Mouse (Mus musculus) bone marrow, adult 2 months (tissue): ENCODE measurements around the gene Ccnt1.

Experiments used
- CTCF ChIP-seq: fragments of 200-500 bp; IDR thresholded peaks from 2 replicates; pipeline ENCODE4 v1.5.1; 2011; ENCODE audit warnings: low read length, control low read depth; ENCODE audit not compliant: control insufficient read depth, insufficient read depth
- POLR2A ChIP-seq: fragments of 200-500 bp; IDR thresholded peaks from 2 replicates; pipeline ENCODE4 v1.6.1; 2011; ENCODE audit warnings: low read depth, mild to moderate bottlenecking, control low read depth, low read length, borderline replicate concordance; ENCODE audit not compliant: control insufficient read depth

DNA sequence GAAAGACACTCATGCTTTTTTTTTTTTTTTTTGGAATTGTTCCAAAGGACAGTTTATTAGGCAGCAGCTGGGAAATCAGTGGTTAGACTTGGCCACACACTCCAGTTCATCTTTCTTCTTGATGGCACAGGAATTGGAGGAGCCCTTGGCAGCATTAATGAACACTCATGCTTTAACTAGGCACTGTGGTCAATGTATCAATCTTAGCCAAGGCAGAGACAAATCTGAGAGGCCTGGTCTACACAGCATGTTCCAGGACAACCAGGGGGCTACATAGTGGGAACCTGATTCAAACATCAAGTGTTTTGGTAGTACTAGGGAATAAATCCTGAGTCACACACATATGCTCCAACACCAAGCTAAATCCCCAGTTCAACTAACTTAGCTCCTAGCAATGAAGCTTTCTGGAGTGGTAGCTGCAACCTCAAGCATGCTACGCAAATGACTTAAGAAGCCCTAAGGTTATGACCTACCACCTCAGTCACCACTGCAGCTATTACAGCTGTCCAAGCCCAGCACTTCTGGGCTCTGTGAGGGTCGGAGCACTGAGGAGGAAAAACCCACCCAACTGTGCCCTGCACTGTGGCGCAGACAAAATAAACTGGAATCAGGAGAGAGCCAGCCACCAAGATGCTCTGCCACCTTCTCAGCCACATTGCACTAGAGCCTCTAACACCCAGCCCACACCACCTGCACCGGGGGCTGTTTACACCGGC, 43.5 kb downstream of the Ccnt1 start:
- TF ChIP-seq CTCF (no peak), POLR2A (no peak)
